Mouse (Mus musculus) left cerebral cortex, adult 11 months (tissue): ENCODE measurements around the gene Impg2.

ENCODE experiments used
- DNase-seq: peaks from one replicate; pipeline ENCODE4 v3.0.0; 2022; ENCODE audit warnings: low spot score

The Impg2 gene

DNA sequence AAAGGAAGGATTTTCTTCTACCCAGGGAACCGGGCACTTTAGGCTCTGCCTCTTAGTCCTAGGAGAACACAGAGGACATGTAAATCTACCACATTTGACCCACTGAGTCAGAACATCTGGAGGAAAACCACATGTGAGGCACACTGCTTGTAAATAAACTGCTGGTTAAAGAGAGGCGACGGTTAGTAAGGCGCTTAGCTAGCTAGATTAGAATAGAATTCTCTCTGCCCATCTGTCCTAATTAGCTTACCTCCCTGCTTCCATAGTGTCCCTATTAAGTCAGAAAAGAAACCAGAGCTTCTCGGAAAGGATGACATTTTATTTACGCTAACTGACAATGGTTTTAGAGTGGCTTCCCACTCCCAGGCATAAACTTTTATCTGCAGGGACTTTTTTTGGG, at the start of gene Impg2:
Impg2 (plus strand) TSS at position 263 of the 400 bp plus-strand sequence.
- no peak for DNase-seq

DNA sequence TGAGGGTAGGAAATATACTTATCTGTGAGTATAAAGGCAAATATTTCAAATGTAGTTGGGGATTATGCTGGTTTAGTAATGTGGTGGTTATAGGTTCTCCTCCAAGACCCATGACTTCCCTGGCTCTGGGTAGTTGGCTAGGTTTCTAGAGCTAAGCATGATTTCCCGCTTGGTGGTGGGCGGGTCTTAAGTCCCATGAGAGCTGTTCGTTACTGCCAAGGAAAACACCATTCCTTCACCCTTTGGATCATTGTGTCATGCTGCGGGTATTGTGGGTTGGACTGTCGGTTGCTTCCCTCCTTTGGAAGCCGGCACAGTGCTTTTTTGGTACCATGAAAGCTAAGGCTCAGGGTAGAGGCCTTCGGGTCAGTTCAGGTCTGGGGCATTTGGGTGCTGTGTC, 40.6 kb upstream of the Impg2 start:
- no peak for DNase-seq

DNA sequence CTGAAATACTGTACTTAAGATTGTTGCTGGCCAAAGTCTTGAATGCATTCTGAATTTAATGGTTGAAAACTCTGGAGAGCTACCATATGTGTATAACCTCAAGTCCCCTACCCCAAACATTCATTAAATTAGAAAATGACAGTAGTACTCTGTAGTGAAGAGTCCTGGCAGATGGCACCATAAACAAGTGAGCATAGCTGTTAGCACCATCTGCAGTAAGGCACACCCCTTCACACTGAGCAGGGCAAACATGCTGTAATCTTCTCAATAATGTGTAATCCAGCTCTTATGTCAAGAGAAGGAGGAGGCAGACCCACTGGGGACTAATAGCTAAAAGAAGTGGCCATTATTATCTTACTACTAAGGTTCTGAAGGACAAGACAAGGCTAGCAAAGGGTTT, 33.9 kb upstream of the Impg2 start:
- DNase-seq = no peak

DNA sequence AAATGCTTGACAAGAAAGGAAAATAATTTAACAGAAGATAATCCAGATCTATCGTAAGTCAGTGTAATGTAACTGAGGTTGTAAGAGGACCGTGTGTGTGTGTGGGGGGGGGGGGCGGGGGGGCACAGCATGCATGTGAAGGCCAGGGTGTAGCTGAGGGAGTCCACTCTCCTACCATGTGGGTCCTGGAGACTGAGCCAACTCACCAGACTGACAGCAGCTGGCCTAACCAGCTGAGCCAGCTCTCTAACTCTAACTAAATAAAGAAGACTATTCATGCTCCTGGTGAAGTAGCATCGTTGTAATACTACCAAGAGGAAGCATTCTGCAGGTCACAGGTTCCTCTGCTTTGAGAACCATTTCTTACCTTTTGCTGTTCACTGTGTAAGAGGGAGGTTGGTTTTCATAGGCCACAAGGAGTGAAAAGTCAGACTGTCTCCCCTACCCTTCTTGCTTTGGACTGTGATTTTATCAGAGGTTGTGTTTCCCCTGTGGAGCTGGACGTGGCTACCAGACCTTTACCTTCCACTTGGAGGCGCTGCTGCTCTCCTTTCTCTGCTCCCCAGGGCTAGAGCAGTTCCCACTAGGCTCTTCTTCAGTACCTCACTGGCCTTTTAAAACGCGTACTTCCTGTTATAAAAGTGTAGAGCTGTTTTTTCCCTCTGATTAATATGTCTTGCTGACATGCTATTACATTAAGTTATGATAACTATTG, 28.1 kb upstream of the Impg2 start:
- no peak for DNase-seq

DNA sequence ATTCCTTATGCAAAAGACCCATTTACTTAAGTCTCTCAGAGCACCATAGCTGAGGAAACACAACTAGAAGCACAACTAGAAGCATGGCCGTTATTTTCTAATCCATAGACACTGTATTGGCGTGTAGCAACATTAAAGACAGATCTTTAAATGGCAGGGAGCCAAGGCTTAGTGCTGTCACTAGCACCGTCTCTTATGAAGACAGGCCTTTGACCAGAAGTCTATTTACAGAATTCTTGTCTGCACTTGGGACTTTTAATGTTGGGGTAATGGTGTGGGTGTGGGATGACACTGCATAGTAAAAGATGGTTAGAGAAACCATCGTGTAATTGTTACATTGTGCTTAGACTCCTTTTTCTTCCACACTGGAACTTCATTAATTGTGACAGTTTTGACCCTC, 17.2 kb upstream of the Impg2 start:
- DNase-seq = no peak

DNA sequence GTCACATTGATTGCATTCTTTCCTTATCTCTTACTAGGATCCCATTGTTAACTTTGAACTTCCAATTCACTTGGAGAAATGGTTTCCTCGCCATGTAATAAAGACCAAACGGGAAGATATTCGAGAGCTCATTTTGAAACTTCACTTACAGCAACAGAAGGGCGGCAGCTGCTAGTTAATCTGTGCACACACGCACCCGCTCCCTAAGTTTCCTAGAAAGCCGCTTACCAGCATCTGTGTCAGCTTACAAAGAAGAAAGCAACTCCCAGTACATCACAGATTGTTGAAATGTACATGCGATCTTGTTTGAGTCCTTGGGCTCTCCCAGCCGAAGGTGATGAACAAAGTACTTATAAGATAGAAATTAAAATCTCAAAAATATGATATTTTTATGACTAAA, 15.9 kb upstream of the Impg2 start:
- DNase-seq = no peak

DNA sequence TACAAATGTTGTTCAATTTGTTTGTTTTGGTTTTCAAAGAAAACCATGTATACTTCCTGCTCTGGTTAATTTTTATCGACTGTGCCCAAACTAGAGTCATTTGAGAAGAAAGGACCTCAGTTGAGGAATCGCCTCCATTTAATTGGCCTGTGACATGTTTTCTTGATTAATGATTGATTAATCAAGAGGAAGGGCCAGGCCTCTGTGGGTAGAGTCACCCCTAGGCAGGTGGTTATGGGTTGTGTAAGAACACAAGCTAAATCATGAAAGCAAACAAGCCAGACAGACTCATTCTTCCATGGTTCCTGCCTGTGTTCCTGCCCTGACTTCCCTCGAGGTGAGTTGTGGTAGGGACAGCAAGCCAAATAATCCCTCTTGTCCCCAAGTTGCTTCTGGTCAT, 8.6 kb downstream of the Impg2 start:
- DNase-seq = no peak

DNA sequence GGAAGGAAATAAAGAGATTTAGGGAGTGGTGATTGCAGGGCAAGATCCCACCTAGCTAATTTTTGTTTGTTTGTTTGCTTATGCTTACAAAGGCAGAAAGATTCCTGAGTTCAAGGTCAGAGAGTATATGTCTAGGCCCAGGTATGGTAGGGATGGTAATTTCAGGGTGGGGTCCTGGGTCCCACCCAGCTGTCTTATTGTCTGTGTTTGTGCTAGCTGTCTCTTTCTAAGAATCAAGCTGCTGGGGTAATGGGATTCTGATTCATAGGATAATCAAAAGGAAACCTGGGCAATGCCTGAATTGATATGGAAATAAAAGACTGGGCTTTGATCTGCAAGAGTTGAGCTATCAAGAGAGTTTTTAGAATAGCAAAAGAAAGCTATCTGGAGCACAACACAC, 23.6 kb downstream of the Impg2 start:
- no peak for DNase-seq

DNA sequence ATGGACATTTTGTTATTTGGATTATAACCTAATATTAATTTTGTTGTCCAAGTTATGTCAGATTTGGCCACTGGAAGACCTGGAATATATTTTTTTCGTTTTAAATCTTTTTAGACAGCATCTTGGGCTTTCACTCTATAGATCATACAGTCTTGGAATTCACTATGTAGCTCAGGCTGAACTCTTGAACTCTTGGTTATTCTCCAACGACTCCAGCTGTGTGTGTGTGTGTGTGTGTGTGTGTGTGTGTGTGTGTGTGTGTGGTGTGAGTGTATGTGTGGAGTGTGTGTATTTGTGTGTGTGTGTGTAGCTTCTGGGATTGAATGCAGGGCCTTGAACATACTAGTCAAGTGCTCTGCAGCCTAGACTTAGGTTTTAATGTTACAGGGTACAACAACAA, 25.3 kb downstream of the Impg2 start:
- no peak for DNase-seq

DNA sequence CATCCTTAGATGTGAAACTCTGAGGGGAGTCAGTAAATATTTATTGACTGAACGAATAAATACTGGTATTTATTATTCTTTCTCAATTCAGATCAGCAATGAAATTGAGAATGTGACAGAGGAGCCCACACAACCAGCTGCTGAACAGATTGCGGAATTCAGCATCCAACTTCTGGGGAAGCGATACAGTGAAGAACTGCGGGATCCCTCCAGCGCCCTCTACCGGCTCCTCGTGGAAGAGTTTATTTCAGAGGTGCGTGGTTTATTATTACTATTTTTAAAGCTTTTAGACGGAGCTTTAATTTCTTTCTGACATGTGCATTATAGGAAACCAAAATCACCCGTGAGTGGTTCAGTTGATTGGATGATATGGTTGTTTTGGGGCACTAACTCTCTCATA, 27.2 kb downstream of the Impg2 start:
- DNase-seq = no peak

DNA sequence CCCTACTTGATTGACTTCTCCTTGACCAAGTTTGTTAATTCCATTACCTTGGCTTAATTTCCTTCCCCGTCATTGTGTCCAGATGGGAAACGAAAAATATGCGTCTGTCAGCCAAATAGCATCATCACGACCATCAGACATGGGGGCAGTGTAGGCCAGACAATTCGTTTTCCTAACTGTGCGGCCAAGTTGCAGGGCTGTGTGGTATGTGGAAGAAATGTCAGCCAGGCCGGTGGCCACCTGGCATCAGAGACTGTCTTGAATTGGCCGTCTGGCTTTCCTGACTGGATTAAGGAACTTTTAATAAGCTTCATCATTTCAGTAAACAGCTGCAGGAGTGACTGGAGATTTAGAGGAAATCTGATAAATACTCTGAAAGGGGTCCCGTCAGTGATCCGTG, 28.6 kb downstream of the Impg2 start:
- no peak for DNase-seq

DNA sequence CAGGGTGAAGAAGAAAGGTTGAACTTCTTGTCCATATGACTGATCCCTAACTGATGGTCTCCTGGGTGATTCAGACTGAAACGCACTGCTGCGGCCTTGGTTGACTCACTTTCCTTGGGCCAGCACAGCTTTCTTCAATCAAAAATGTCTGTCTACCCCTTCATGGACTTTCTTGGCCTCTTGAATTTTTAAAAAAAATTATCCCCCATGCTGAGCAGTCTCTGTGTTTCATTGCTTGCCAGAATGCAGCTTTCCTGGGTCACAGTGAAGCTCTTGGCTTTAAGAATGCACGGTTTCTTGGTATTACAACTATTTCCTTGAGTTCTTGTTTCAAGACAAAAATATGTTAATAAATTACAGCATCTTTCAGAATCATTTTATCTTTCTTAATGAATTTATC, 41.9 kb downstream of the Impg2 start:
- DNase-seq = no peak

DNA sequence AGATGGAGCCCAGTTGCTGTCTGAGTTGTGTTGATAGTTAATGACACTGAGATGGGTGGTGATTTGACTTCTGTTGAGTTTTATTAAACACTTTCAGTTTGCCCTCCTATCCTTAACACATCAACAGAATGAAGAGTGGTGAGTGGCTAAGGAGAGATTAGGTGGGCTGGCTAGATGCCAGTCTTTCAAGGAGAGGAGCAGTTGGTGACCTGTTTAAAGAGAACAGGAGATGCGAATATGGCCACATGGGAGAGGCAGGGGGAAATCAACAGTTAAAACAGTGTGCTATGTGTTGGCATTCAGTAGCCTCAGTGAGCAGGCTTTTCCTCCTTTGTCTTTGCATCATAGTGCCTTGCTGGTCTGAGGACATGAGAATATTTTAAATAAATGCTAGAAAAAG, 69.8 kb downstream of the Impg2 start:
- DNase-seq = no peak

DNA sequence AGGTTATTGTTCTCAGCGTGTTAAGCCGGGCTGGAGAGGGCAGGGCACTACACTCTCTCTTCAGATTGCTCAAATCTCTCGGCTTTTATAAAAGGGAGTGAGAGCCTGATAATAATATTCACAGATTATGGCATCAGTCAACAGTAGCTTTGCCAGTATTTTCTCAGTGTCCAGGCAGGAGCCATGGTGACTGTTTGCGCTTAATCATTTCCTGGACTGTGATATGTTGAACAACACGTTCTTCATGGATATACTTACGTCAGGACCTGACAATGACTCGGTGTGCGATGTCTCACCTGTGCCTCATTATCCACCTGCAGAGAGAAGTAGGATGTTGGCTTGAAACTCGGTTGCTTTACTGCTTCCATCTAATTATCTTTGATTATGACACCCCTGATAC, 74.9 kb downstream of the Impg2 start:
- no peak for DNase-seq

DNA sequence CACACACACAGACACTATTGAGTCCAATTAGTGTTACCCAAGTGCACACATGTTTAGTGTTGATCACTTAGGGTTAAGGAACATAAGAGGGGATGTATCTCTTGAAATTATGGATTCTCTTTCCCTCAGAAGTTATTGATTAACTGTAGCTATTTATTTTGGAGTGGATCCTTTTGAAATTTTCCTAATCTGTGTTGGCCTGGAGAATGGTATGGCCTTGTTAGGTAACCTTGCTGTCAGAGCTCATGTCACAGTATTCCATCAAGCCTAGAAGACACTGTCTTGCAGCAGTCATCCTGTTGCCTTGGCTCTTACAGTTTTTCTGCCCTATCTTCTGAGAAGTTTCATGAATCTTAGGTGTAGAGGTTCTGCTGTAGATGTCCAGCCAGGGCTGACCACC, 75.6 kb downstream of the Impg2 start:
- DNase-seq = no peak

DNA sequence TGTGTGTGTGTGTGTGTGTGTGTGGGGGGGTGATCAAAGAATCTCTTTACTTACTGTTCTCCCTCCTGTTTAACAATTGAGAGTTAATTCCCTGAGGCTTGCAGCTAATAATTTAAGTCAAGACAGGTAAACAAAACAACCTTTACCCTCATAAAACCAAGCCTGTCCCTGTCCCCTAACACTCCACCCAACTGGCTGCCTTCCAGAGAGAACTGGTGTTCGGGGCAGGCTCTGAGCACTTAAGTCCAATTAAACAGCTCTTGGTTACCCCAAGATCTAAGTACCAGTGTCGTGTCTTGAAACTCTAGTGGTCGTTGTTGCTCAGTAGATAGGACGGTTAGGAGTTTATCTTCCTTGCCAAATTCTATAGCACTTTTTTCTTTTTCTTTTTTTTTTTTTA, 77.2 kb downstream of the Impg2 start:
- no peak for DNase-seq

DNA sequence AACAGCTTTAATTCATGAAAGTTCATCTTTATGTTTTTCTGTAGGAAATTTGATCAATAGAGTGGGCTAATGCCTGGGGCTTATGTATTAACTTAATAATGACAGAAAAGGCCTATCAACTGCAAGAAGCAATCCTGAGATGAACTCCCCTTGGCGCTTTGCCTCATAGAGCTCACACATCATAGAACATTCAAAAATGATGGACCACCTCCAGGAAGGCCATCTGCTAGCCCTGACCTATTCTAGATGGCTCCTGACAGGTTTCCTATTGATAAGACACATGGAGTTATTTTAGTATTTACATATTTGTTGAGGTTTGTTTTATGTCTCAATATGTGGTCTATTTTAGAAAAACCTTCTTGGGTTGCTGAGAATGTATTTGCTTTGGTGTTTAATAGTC, 79.2 kb downstream of the Impg2 start:
- no peak for DNase-seq

DNA sequence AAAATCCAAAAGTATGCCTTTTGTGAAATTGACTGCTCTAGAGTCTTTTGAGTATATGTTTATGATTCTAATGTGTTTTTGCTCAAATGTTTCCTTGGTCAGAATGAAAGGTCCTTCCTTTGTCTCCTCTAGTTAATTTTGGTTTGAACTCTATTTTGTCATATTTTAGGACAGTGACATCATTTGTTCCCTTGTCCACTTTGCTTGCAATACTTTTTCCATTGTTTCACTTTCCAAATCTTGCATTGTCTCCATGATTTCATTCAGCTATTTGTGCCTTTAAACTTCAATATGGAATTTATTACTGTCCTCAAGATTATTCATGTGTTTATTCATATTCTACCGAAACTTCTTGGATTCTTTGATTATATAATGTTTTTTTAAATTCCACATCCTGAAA, 79.8 kb downstream of the Impg2 start:
- no peak for DNase-seq

DNA sequence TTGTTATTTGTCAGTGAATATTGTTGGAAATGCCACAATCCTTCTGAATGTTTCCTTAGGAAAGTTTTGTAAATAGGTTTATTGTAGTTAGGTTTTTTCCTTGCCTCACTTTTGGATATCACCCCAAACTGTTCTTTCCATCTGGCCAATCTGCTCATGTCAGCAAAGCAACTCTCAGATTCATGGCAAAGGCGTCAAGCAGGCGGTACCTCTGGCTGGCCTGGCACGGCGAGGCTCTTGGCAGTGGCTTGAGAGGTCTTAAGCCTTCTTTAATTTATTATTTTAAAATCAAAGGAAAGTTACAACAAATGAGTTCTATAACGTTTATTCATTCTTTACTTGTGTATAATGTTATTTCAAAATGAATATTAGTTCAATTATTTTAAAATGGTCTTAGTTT, 82.0 kb downstream of the Impg2 start:
- no peak for DNase-seq

DNA sequence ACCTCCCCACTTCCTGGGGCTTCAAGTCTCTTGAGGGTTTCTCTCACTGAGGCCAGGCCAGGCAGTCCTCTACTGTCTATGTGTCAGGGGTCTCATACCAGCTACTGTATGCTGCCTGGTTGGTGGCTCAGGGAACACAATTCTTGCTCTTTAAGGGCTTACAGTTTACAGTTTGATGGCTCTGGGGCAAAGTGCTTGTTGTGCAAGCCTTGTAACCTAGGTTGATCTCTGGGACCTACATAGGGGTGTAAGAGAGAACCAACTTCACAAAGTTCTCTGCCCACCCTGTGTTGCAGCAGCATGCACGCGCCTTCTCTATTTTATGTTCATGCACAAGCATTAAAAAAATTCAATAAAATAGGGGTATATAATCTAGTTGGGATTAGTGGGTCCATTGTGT, 82.9 kb downstream of the Impg2 start:
- DNase-seq = no peak

DNA sequence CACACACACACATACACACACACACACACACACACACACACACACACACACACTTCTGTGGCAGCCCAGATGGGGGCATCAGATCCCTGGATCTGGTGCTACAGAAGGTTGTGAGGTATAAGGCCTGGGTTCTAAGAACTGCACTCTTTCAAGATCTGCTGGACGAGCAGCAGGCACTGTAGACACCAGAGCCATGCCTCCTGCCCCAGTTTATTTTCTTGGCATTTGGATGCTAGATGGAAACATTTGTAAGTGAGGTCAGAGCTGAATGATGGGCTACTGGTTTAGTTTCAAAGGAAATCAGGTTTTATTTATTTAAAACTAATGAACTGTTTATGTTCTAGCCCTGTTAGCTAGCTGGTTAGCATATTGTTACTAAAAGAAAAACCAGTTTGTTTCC, 90.8 kb downstream of the Impg2 start:
- no peak for DNase-seq

DNA sequence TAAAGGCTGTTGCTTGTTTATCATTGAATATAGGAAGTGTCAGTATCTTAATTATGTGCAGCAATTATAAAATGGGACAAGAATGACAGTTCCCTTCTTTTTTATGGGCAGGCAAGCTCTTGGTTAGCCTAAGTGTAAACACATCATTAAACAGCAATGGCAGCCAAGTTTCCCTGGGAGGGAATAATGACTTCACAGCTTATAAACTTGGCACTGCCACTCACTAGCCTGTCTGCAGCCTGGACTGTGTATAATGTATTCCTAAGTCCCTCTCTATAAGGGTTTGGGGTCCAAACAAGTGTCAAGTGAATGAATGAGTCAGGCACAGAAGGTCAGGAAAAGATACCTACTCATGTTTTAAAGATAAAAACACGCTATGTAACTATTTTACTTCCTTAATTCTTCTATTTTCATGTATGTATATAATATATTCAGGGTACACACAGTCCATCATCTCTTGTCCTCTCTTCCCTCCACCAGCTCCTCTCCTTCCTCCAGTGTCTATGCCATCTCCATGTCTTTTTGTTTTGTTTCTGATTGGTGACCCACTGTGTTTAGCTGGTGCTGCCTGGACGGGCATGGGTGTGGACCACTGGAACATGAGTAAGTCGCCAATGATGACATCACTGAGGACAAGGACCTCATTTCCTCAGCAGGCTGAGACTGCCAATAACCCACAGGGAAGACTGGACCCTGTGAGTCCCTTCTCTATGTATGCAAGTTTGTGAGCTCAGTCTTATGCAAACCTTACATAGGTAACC, 92.0 kb downstream of the Impg2 start:
- DNase-seq = no peak

DNA sequence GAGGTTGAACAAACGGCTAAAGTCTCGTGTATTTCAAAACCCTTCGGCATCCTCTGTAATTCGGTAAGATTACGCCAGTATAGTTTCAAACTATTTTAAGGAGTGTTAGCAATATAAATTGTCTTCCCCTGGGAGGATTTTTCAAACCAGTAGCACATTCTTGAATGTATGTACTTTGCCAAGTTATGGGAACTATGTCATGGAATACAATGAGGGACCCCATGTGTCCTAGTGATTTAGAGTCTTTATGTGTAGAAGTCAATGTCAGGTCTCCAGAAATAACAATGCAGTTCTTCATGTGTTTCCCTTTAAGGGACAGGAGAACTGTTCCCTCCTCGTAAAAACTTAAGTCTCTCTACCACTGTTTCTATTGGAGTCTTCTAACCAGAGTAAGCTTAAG, 94.1 kb downstream of the Impg2 start:
- no peak for DNase-seq

DNA sequence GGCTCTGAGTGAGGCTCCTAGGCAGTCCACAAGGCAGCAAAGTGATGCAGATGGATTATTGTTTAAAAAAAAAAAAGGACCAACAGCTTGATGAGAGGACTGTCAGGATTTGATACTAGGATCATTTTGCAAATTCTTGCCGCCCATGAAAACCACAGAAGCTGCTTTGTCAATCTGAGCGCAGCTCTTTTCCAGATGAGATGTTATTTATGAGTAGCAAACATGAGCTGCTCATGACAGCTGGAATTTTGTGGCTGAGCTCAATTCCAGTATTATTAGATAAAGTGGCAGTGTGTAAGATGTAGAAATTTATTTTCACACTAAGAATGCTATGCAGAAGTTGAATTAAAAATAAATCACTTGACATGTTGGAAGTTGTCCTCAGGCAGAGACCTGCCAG, 94.7 kb downstream of the Impg2 start:
- DNase-seq = no peak
